Mouse (Mus musculus): ENCODE results near the gene Wdr46.
"Not testable (repeated sequence)": the region's sequence is repeated elsewhere in the genome, so short reads cannot be mapped to it uniquely, and the experiment has no call there.

Wdr46 gene

DNA sequence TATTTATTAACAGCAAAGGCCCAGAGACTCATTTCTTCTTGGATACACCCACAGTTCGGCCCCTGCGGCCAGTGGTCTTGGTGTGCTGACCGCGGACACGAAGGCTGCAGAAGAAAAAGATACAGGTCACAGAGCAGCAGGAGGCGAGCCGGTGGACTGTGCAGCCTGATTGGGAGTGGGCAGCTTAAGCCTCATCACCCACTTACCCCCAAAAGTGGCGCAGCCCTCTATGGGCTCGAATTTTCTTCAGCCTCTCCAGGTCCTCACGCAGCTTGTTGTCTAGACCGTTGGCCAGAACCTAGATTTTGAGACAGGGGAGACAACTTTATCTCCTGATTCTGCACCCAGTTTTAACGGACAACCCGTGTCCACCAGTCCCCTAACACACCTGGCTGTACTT lies 11.6 kb downstream of the Wdr46 start:
- not testable (repeated sequence) for DNase-seq (ENCODE audit: low read depth)

DNA sequence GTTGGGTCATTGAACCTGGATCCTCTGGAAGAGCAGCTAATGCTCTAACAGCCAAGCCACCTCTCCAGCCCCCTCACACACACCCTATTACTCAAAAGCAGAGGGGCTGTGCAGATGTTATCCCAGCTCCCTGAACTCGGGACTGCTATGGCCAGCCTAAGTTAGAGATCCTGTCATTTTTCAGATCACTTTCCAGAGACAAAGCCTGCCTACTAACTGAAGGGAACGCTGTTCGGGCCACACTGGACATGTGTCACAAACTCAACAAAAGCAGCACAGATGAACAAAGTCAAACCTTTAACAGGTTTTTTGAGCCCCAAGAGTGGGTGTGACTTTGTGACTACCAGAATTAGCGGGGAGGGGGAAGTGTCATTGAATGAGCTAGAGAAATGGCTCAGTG lies 12.4 kb downstream of the Wdr46 start:
- DNase-seq (ENCODE audit: low read depth) = no peak

DNA sequence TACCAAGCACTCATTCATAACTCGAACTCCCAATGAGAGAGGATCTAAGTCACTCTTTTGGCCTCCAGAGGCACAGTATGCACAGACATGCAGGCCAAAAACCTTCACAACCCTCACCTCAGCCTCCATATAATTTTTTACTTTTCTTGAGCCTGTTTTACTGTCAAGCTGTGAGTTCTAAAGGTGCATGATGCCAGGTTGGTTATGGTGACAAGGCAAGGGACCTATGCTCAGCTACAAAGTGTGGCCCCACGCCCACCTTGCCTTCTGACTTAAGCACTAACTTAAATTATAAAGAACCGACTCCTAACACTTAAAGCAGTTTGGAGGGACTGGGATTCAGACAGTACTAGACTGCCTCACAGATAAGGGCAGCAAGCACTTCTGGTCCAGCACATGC lies 12.8 kb downstream of the Wdr46 start:
- no peak for DNase-seq (ENCODE audit: low read depth)

DNA sequence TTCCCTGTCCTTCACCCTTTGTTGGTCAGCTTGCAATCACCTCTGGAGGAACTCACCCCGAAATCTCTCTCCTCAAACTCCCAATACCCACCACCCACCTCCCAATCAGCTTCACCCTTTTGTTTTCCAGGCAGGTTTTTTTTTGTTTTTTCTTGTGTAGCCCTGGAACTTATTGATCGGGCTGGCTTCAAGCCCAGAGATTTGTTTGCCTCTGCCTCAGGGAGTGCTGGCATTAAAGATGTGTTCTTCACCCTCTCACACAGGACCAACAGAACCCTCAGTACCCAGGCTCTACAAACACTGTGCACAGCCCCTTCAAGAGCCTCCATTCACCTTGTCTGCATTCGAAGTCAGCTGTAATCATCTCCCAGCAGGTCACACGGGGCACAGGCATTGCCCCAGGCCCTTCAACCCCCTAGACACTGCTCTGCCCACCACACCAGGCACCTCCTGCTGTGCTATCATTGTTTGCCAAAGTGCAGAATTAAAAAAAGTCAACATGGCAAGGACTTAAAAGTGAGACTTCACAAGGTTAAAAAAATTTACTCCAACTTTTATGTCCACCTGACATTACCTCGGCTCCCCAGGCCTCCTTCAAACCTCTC lies 13.6 kb downstream of the Wdr46 start:
- no peak for DNase-seq (ENCODE audit: low read depth)

DNA sequence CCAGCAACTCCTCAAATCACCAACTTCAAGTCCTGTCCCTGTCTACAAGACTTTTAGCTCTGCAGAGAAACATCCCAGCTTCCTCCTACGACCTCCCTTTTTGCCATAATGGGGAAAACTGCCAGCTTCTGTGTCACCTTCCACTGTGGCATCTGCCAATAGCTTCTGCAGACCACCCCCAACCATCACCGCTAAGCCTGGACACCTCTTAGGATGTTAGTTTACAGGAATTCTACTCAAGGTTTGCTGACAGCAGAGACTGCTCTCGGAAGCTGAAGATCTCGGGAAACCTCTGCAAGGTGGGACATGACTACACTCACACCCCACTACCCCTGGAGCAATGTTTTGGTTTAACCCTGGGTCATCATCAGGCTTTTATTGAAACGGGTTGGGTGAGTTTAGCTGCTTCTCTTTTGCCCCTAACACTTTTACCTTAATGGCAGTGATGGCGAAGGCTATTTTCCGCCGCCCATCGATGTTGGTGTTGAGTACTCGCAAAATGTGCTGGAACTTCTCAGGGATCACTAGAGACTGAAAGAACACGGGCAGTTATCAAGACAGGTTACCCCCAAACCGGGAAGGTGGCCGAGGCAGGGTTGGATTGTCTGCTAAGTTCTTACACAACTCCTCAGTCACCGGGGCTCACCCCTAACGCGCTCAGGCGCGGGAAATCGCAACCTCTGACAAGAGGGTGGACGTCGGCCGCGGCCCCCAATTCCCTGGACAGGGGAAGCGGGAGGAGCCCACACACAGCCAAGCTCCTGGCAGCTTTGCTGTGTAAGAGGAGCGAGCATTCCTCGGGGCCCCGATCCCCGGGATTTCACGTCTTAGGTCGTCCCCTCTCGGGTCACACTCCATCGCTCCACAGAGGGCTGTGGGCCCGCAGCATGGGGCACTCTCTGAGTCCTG lies 14.4 kb downstream of the Wdr46 start:
- no peak for DNase-seq (ENCODE audit: low read depth)

DNA sequence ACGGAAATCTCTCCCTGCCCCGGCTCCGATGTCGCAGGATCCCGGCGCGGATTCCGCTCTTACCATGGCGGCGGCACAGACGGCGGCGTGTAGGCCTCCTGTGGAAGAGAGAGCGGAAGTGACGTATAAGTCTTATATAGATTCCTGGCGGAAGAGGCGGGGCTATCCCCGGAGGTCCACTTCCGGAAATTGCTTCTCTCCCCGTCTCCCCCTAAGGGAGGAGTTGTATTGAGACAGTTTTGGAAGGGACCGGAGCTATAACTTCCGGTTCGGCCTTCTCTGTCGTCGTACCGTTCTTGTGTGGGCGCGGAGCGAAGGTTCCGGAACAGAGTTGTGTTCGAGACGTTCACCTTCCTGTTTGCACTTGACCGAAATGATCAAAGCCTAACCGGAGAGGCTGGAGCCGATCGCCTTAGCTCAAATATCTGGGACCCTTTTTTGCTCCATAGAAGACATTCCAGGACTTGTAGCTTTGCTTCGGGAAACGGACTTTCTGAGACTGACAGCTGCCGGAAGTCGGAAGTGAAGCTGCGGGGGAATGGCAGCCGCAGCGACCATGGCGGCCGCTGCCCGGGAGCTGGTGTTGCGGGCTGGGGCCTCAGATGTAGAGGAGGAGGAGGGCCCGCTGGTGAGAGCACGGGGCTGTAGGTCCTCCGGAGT lies 15.2 kb downstream of the Wdr46 start, which contains the start of the genes Vps52 and Rps18:
Vps52 (plus strand) TSS at position 258 of the 660 bp plus-strand sequence.
Rps18 (minus strand) TSS at position 447 of the 660 bp plus-strand sequence.
- peak; percentile 99 for DNase-seq (ENCODE audit: low read depth)

DNA sequence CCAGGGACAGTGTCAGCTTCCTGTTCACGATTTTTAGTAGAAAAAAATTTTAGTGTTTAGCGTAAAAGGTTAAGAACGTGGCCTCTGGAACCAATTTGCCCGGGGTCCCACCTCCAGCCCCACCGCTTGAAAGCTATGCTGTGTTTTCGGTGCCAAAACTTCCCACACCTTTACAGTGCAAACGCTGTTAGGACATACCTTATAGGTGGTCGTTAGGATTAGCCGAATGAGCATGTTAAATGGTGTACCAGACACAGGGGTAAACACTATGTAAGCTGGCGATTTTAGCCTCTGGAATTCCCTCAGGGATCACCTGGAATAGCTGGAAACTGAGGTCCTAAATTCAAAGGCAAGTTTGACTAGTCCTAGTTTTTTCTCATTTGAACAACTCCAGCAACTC lies 15.9 kb downstream of the Wdr46 start:
- DNase-seq (ENCODE audit: low read depth) = no peak

DNA sequence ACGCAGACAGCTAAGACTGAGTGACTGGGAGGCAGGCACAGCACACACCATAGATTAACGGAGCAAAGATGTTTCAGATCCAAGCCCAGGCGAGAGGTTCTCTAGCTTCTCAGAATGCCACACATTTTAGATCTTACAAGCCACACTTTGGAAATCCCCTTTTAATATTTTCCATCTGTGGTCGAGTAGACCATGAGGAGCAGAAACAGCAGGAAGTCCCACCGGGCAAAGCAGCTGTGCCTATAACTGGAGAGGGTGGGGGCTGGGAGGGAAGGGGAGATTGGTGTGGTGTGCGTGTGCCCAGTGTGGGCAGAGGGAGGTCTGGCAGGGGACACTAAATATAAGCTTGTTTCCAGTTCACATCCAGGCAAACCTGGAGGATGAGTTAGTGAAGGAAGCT lies 17.0 kb downstream of the Wdr46 start:
- DNase-seq (ENCODE audit: low read depth) = no peak

DNA sequence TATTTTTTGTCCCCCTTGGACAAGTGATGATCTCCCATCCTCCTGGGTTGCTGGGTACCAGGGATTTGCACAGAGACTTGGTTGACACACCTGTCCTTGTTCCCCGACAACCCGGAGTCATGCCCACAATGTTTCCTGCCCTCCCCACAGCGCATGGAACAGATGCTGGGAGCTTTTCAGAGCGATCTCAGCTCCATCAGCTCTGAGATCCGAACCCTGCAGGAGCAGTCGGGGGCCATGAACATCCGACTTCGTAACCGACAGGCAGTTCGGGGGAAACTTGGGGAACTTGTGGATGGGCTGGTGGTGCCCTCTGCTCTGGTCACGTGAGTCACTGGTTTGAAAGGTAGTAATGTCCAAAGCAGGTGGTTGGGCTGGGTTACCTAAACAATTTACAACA lies 18.0 kb downstream of the Wdr46 start:
- DNase-seq (ENCODE audit: low read depth) = no peak

DNA sequence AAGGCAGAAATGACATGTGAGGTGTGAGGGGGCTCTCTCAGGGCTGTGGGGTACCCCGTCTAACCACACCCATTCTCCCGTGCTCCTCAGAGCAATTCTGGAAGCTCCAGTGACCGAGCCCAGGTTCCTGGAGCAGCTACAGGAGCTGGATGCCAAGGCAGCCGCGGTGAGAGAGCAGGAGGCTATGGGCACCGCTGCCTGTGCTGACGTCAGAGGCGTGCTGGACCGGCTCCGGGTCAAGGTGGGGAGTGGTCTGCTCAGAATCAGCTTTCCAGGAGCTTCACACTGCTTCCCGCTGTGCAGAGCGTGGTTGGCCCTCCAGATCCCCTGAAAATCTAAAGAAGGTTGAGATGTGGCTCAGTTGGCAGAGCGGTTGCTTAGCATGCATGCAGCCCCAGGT lies 18.7 kb downstream of the Wdr46 start:
- DNase-seq (ENCODE audit: low read depth) = no peak

DNA sequence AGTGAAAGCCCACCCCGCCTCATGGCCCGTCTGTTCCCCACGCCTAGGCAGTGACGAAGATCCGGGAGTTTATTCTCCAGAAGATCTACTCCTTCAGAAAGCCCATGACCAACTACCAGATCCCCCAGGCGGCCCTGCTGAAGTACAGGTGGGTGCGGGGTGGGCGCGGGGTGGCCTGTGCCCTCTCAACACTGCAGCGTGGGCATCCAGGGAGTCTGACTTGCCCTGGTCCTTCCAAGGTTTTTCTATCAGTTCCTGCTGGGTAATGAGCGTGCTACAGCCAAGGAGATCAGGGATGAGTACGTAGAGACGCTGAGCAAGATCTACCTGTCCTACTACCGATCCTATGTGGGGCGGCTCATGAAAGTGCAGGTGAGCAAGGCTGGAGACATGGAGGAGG lies 19.5 kb downstream of the Wdr46 start:
- no peak for DNase-seq (ENCODE audit: low read depth)

DNA sequence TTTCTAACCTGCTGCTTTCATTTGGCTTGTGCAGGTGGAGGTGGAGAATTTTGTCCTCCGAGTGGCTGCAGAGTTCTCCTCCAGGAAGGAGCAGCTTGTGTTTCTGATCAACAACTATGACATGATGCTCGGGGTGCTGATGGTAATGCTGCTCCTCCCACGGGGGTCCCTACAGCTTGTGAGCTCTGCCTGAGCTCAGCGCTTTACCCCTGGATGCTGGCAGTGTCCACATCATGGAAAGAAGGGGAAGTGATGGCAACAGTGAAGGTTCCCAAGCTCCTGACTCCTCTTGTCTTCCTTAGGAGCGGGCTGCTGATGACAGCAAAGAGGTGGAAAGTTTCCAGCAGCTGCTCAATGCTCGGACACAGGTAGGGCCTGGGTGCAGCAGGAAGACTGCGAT lies 22.4 kb downstream of the Wdr46 start:
- no peak for DNase-seq (ENCODE audit: low read depth)

DNA sequence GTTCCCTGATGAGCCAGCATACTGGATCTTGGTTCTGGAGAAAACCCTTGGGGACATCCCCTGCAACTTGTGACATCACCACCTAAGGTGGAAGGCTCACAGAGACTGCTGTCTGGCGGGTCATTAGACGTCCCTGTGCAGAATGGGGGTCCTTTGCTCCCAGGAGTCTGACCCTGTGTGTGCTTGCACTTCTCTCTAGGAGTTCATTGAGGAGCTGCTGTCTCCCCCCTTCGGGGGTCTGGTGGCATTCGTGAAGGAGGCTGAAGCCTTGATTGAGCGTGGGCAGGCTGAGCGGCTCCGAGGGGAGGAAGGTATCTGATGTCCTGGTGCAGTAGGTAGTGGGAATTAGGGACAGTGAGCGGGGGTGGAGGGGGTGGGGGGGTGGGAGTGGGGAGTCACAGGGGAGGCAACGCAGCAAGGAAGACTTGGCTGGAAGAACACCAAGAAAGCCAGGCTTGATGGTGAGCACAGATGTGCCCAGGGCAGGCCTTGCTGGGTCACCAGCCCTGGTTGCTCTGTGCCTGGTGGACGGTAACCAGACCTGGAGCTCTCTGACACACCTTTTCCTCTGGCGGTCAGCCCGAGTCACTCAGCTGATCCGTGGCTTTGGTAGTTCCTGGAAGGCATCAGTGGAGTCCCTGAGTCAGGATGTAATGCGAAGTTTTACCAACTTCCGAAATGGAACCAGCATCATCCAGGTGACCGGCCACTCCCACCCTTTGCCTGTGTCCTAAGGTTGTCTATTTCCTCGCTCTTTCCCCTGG lies 24.8 kb downstream of the Wdr46 start:
- DNase-seq (ENCODE audit: low read depth) = no peak

DNA sequence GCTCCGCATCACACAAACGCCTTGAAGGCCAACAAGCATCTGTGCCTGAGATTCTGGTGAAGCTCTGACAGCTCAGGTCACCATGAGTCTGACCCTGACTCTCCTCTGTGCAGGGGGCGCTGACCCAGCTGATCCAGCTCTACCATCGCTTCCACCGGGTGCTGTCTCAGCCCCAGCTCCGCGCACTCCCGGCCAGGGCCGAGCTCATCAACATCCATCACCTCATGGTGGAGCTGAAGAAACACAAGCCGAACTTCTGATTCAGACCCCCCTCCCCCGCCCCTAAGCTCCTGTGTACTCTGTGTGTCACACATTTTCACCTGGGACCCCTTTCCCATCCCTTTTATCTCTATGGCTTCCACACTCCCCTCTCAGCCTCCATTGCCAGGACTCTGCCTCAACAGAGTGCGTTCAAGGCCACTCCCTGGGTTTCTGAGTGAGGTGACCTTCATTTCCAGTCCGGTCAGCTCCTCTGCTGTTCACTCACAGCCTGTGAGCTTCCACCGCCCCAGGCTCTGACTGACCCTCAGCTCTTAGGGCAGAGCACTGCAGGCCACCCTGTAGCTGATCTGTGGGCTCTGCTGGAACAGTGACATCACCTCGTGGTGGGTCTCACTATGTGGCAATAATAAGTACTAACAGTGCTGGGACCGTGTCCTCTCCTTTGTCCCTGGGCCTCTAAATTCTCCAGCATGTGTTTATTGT lies 25.5 kb downstream of the Wdr46 start:
- no peak for DNase-seq (ENCODE audit: low read depth)

DNA sequence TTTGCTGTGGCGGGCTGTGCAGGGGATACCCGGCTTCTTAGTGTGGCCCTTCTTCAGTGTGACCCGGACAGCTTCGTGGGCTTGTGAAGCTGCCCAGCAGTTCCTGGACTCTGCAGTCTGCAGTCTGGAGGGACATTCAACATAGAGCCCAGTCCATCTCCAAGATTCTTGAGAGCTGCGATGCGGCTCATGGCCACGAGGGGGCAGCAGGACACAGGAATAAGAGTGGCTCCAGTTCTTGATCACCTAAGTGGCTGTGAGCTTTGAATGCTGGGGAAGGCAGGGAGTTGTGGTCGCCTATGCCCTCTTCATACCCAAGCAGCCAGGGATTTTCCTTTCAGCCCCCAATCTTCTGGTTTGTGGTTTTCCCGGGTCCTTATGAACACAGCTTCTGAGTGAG lies 28.0 kb downstream of the Wdr46 start:
- DNase-seq (ENCODE audit: low read depth) = peak; percentile 93

DNA sequence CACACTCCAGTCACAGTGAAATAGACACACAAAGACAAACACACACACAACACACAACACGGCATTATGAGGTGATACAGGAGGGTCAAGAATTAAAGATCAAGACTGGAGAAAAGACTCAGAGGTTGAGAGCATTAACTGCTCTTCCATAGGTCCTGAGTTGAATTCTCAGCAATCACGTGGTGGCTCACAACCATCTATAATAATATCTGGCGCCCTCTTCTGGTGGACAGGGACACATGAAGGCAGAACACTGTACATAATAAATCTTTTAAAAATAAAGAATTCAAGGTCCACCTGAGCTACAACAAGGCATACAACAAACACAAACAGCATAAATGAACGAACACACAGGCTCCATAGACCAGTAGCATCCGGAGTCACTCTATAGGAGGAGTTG lies 28.5 kb downstream of the Wdr46 start:
- DNase-seq (ENCODE audit: low read depth) = peak; percentile 88

DNA sequence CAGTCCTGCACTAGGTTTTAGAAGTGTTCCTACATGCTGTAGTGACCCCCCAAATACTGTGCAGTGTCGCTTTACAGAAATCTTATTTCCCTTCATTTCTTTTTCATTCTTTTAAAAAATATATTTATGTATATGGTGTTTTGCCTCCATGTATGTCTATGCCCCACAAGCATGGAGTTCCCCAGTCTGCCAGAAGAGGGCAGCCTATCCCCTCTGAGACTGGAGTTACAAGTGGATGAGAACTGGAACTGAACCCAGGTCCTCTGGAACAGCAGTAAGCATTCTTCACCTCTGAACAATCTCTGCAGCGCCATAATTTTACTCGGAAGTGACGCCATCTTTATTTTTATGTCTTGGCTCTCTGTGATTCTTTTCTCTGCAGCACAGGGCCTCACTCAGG lies 28.9 kb downstream of the Wdr46 start:
- DNase-seq (ENCODE audit: low read depth) = peak; percentile 53

DNA sequence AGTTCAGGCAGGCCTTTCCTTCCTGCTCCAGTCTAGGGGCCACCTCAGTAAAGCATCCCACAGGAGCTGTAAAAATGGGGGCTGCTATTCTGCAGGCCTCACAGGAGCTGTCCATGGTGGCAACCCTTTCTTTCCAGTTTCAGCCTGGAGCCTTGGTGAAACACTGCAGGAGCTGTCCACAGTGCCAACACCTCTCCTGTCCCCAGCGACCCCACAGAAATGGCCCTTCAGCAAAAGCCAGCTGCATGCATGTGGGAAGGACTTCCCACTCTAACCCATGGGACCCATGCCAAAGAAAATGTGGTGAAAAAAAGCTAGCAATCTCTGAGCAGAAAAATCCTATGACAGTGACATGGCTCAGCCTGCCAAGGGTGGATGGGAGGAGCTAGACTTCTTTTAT lies 32.2 kb downstream of the Wdr46 start:
- DNase-seq (ENCODE audit: low read depth) = no peak

DNA sequence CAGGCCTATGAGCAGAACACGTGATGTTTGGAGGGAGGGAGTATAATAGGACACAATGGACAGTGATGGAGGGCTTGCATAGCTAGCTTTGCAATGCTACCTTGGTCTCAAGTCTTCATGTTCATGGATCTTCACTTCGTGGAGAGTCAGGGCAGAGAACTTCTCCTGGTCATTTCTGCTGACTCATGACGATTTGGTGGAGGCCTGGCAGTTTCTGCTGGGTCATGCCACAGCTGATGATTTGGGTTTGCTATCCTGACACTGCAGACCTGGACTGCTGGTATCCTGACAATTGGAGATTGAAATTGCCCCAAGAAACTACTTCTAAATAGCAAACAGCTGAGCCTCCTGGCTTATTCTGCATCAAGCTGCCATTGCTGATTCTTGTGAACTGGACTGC lies 33.1 kb downstream of the Wdr46 start:
- DNase-seq (ENCODE audit: low read depth) = no peak

DNA sequence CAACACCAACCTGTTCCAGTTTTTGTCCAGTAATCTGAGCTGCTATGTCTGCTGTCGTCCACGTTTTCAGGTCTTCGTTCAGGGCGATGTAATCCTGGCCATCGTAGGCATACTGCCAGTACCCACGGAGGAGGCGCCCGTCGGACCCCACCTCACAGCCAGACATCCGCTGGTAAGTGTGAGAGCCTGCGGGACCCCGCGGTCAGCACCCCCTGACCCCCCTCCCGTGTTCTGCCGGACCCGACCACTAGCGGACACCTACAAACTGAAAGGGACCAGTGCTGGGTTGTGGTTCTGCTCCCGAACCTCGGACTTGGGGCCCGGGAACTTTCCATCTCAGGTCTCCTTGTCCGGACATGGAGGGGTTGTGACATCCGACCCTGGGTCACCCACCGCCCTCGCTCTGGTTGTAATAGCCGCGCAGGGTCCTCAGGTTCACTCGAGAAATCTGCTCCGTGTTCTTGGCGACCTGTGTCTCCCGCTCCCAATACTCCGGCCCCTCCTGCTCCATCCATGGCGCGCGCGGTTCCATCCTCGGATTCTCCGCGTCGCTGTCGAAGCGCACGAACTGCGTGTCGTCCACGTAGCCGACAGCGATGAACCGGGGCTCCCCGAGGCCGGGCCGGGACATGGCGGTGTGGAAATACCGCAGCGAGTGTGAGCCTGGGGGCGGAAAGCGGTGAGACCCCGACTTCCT lies 37.5 kb downstream of the Wdr46 start:
- no peak for DNase-seq (ENCODE audit: low read depth)

DNA sequence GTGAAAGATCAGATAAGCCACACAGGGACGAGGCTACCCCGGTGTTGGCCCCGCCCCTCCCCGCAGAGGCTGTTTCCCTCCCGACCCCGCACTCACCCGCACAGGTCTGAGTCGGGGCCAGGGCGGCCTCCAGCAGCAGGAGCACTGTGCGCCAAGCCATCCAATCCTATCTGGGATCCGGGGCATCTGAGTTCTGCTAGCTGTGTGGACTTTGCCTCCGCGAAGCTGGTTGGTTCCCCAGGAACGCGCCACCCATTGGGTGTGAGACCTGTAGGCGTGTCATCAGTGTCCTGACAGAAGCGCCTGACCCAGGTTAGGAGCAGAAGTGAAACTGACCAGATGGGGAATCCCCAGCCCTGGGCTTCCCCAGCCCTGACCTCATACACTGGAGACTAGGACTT lies 38.2 kb downstream of the Wdr46 start:
- peak; percentile 86 for DNase-seq (ENCODE audit: low read depth)
